Mouse (Mus musculus) adrenal gland, postnatal 4 days (tissue): Measurements from ENCODE around the gene Pip4k2c. TPM values are rescaled to one million over a fixed set of nuclear protein-coding genes. Genes with fewer than 3 reads are reported as not detected.

Source experiments
- DNase-seq, 2 experiments: peaks; one replicate each; pipeline ENCODE4 v3.0.0; 2021 to 2022; ENCODE audit warnings: low spot score in 2 of 2, mixed read lengths in 2 of 2
- long read RNA-seq, 2 experiments: library from polyadenylated mRNA; stranded (forward); transcript quantifications; one replicate each; pipeline ENCODE4 v2.0.0; 2021
- total RNA-seq, 2 experiments: library from RNA; stranded (reverse); gene quantifications; 2 replicates each; pipeline ENCODE4 v1.2.3; 2021

Gene Pip4k2c
- 10 to 100 TPM; 37.5 to 39.8 TPM for total RNA-seq
- long read RNA-seq, experiment 1, transcript Pip4k2c-201 (10 exons, 3,307 nt), result major isoform, 23 of 35 reads
- long read RNA-seq, experiment 1, partial matches to known transcripts, result 5 of 35 reads
- long read RNA-seq, experiment 1, other reads (novel, unspliced or antisense), result 7 of 35 reads
- long read RNA-seq, experiment 2, transcript Pip4k2c-201 (10 exons, 3,307 nt), result major isoform, 41 of 77 reads
- long read RNA-seq, experiment 2, partial matches to known transcripts, result 23 of 77 reads
- long read RNA-seq, experiment 2, other reads (novel, unspliced or antisense), result 13 of 77 reads

GRCm38 (mm10) chr10:127211414-127211854, at the start of gene Pip4k2c:
Gene Pip4k2c (minus strand): TSS chr10:127211585.
- peak; percentile 77 to 83 for DNase-seq

- DNase-seq, result no peak
These were observed 47.1 kb upstream of the Pip4k2c start for GRCm38 (mm10) chr10:127258489-127258888.

- DNase-seq, result no peak
These were observed 46.4 kb upstream of the Pip4k2c start for GRCm38 (mm10) chr10:127257790-127258189.

- DNase-seq, result no peak
These were observed 44.4 kb upstream of the Pip4k2c start for GRCm38 (mm10) chr10:127255625-127256345.

- DNase-seq, result no peak
These were observed 39.4 kb upstream of the Pip4k2c start for GRCm38 (mm10) chr10:127250810-127251209.

- DNase-seq, result no peak
These were observed 26.9 kb upstream of the Pip4k2c start for GRCm38 (mm10) chr10:127238241-127238824.

- no peak for DNase-seq
These were observed 25.2 kb upstream of the Pip4k2c start for GRCm38 (mm10) chr10:127236541-127236940.

- DNase-seq, result no peak
These were observed 21.8 kb upstream of the Pip4k2c start for GRCm38 (mm10) chr10:127233141-127233540.

- DNase-seq, result no peak
These were observed 20.4 kb upstream of the Pip4k2c start for GRCm38 (mm10) chr10:127231741-127232140.

- DNase-seq, result no peak
These were observed 19.3 kb upstream of the Pip4k2c start for GRCm38 (mm10) chr10:127230693-127231092.

- no peak for DNase-seq
These were observed 17.5 kb upstream of the Pip4k2c start for GRCm38 (mm10) chr10:127228897-127229296.

- no peak for DNase-seq
These were observed 15.8 kb upstream of the Pip4k2c start for GRCm38 (mm10) chr10:127227163-127227562.

- no peak for DNase-seq
These were observed 15.0 kb upstream of the Pip4k2c start for GRCm38 (mm10) chr10:127226318-127226895.

- DNase-seq, result no peak
These were observed 14.3 kb upstream of the Pip4k2c start for GRCm38 (mm10) chr10:127225732-127226131.

GRCm38 (mm10) chr10:127225213-127225612, 13.8 kb upstream of the Pip4k2c start:
- DNase-seq, result no peak

- no peak for DNase-seq
These were observed 7.0 kb upstream of the Pip4k2c start for GRCm38 (mm10) chr10:127218339-127218738.

GRCm38 (mm10) chr10:127217177-127217576, 5.8 kb upstream of the Pip4k2c start:
- no peak for DNase-seq

GRCm38 (mm10) chr10:127216456-127216855, 5.1 kb upstream of the Pip4k2c start:
- no peak for DNase-seq

- DNase-seq, result no peak
These were observed 3.0 kb upstream of the Pip4k2c start for GRCm38 (mm10) chr10:127214422-127214803.

GRCm38 (mm10) chr10:127213704-127214421, 2.5 kb upstream of the Pip4k2c start:
- no peak for DNase-seq

GRCm38 (mm10) chr10:127213272-127213671, 1.9 kb upstream of the Pip4k2c start:
- no peak for DNase-seq
